Mouse (Mus musculus): ENCODE measurements around the gene Srcin1.

Gene Srcin1

DNA sequence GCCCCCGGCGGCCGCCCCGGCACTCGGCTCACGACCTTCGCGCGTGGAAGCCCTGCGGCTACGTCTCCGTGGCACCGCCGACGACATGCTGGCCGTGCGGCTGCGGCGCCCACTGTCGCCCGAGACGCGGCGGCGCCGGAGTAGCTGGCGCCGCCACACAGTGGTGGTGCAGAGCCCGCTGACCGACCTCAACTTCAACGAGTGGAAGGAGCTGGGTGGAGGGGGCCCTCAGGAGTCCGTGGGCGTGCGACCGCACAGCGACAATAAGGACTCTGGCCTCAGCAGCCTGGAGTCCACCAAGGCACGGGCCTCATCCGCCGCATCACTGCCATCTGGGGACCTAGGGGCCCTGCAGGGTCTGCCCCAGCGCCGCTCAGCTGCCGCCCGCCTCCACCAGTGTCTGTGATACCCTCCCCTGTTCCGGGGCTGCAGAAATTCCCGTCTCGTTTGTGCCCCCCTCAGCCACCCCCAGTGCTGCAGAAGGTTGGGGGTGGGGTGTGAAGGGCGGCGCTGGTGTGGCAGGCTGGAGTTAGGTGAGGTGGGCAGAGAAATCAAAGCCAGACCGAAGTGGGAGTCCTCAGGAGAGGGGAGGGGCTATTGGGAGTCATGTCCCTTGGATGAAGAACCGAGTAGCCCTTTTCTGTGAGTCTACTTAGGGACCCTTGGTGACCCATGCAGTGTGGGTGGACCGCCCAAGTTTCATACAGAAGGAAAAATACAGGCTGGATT, 75.1 kb downstream of the Srcin1 start:
- DNase-seq = no peak

GRCm38 (mm10) chr11:97499865-97500719, 75.9 kb downstream of the Srcin1 start, which contains the start of gene 4933428G20Rik:
TSS of gene 4933428G20Rik (minus strand) at chr11:97500340.
- no peak for DNase-seq

DNA sequence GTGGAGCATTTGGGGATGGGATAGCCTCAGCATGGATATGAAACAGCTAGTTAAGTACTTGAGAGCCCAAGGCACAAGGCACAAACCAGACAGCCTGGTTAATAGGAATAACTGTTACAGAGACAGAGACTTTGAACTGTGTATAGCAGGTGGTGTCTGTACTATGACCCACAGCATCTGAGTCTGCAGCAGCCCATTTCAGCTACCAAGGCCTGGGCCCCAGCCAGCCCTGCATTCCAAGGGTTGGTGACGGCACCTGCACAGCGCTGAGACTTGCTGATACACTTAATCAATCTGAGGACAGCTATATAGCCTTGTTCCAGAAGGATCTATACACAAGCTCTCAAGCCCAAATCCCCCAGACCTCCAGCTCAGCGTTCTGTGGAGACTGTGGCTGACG, 78.4 kb downstream of the Srcin1 start:
- peak; percentile 76 for DNase-seq

GRCm38 (mm10) chr11:97492836-97493235, 83.2 kb downstream of the Srcin1 start:
- DNase-seq = no peak

DNA sequence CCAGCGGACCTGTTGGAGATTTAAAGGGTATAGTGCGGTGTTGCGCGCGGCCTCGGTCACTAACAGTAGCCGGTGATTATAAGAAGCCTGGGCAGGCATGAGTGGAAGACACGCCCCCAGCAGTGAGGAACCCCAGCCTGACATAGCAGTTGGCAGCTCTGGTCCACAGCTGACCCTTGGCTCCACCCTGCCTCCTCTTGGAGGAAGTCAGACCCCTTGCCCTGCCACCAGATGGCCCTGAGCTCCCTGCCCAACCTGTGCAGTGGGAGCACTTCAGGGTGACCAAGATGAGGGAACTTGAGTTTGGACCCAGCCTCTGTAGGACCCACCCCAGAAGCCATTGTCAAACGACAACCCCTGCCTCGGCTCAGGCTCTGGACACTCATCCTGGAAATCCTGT, 84.3 kb downstream of the Srcin1 start:
- DNase-seq = no peak

DNA sequence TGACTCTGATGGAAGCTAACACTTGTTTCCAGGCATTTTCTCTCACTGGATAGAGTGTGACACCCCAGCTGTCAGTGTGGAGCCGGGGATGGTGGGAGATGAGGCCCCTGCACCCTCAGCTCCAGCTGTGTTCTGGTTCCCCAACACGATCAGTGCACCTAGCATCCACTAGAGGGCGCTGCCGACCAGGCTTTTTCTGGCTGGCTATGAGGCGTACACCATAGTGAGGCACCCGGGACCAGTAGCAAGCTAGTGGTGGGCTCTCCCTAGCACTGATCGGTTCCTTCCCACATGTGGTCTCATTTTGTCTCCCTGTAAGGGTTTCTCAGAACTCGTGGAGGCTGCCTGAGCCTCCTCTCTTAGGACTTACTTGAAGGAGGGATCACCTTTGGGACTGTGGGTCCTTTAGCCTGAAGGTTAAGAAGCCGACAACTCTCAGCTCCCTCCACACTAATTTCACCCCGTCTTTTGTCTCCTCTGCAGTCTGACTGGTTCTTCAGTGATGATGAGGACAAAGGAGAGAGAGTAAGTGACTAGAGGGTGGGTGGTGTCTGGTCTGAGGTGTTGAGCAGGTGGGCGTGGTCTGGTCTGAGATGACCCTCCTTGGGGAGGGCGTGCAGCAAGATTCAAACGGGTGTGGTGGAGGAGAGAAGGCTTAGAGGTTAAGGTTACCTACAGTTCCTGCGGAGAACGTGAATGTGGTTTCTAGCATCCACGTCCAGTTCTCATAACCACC, 86.2 kb downstream of the Srcin1 start:
- peak; percentile 86 for DNase-seq

DNA sequence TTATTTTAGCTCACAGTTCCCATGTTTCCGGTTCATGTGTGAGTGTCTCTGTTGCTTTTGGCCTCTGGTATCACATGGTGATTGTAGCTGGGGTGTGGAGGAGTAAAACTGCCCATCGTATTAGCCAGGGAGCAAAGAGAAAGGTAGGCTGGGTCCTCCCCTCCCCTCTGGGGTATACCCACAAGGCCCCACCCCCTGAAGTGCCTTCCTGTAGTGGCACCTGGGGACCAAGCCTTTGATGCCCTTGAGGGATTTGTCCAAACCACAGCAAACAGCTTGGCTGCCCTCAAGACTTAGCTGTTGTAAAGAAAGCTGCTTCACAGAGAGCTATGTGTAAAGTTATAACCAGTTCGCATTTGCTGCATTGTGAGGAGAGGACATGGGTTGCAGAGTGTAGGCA, 88.3 kb downstream of the Srcin1 start:
- no peak for DNase-seq

- no peak for DNase-seq
Measured at GRCm38 (mm10) chr11:97485661-97486060, 90.3 kb downstream of the Srcin1 start.

DNA sequence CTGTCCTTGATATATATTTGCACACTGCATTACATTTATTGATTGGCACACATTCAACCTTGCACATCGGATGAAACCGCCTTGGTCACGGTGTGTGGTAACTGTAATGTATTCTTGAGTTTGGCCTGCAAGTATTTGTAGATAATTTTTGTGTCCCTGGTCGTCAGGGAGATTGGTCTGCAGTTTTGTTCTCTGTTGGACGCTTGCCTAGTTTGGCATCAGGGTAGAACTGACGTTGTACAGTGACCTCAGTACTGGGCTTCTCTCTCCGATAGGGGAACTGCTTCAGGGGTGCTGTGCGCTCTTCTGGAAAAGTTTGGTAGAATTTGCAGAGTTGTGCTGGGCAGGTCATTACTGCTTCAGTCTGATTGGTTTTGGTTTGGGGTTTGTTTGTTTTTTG, 96.2 kb downstream of the Srcin1 start:
- DNase-seq = no peak

DNA sequence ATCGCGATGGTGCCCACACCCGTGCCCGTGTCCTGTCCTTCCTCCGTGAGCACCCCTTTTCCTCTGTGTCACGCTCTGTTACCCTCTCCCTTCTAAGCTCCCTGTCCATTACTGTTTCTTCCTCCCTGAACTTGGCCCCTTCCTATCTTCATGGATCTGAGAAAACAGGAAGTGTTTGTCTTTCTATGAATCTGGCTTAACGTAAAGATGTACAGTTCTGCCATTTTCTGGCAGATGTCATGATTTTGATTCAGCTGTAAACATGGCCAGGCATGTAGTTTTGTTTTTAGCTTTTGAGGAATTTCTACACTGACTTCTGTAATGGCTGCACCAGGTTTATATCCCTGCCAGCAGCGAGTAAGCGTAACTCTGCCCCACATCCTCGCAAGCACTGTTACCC, 96.9 kb downstream of the Srcin1 start:
- no peak for DNase-seq

- no peak for DNase-seq
Measured at GRCm38 (mm10) chr11:97478345-97478744, 97.6 kb downstream of the Srcin1 start.

DNA sequence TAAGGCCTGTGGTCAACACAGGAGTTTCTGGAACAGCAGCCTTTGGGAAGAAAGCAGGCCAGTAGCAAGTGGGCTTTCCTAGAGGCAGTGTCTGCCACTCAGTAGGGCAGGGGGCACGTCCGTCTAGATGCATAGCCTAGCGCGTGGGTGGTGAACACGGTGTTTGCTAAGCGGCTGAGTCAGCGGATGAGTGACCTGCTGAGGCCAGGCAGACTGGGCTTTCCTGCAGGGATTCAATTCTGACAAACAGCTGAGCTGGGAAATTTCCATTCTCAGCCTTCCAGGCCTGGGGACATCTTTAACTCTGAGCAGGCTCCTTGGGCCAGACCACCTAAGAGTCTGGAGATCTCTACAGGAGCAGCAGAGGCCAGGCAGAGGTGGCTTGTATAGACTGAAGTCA, 98.6 kb downstream of the Srcin1 start:
- no peak for DNase-seq

GRCm38 (mm10) chr11:97476334-97477095, 99.5 kb downstream of the Srcin1 start:
- DNase-seq = peak; percentile 48

GRCm38 (mm10) chr11:97471276-97471675, 104.7 kb downstream of the Srcin1 start:
- DNase-seq = no peak

- DNase-seq = no peak
Measured at GRCm38 (mm10) chr11:97469828-97470227, 106.2 kb downstream of the Srcin1 start.

DNA sequence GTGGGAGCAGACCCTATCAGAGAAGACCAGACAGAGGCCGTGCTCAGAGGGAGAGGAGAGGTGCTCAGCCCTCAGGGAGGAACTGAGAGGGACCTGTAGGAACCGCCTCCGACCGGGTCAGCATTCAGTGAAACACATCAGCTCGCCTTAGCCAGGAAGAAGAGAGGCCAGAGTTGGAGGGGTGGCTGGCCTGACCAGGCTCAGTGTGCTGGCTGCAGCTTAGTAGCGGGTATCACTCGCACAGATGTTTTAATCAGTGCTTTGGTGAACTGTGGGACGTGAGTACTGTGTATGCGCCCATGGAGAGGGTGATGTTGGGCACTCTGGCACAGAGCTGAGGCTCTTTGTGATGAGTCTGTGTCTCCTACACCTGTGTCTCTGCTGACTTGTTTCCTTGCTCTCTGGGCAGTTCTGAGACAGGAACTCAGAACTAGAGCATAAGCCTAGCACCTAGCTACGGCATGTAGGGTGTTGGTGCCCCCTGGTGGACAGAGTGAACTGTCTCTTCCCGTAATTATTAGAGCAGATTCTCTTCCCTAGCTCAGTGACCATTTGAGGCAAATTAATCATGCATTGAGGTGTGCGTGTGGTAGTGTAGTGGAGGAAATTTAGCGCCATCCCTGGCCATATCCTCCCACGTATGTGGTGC, 107.2 kb downstream of the Srcin1 start:
- peak; percentile 87 for DNase-seq

- no peak for DNase-seq
Measured at GRCm38 (mm10) chr11:97466444-97467160, 109.4 kb downstream of the Srcin1 start.

DNA sequence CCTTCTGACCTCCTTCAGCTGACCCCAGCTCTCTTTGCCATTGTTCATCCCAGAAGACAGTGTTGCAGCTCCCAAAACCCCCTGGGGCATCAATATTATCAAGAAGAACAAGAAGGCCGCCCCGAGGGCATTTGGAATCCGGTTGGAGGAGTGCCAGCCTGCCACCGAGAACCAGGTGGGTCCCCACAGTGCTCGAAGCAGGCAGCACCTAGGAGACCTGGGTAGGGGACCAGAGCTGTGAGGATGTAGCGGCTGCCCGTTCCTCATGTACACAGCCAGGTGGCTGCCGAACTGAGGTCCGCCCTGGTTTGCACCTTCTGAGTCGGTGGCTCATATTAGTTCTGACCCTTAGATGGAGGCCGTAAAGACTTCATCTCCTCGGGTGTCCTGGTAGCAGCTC, 110.0 kb downstream of the Srcin1 start:
- no peak for DNase-seq

GRCm38 (mm10) chr11:97463991-97464390, 112.0 kb downstream of the Srcin1 start:
- DNase-seq = no peak

GRCm38 (mm10) chr11:97463166-97463565, 112.8 kb downstream of the Srcin1 start:
- no peak for DNase-seq

DNA sequence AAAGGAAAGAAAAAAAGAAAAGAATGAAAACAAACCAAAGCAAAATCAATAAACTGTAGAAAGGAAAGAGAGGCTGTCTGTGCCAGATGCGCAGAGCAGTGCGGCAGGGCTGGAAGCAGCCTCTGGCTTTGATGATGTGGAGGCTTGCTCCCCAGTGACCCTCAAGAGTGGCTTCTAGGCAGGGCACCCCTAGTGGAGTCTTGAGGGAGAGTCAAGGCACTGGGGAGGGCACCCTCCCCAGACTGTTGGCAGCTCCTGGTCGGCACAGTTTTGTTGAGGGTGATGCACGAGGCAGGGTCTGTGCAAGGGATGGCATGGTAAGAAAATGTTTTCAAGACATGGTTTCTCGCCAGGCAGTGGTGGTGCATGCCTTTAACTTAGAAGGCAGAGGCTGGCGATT, 113.4 kb downstream of the Srcin1 start:
- no peak for DNase-seq

All from kidney, adult 18-20 months (tissue).